Mouse (Mus musculus) heart, postnatal 0 days (tissue): ENCODE measurements at regions not wholly inside any gene's neighbourhood (a gene's known extent, or its start where the extent isn't known, plus 50 kb on each side); places are given as distances from the start of the nearest gene placed in this dataset. TPM values are rescaled to one million over a fixed set of nuclear protein-coding genes. Genes with fewer than 3 reads are reported as not detected.
A peak's percentile ranks its signal among the peaks of the same experiment; 100 is the strongest.

Experiments used
- ATAC-seq: fragments of 200-750 bp; cut with Nextera tagmentation; 2 replicates; pipeline ENCODE4 v1.8.0; 2017; ENCODE audit warnings: low read depth, moderate number of reproducible peaks, moderate library complexity; ENCODE audit not compliant: insufficient read depth
- DNase-seq: peaks from one replicate; pipeline ENCODE4 v3.0.0-alpha.2; 2016; ENCODE audit warnings: low spot score
- H3K27ac ChIP-seq: fragments of 300-500 bp; sonication (generic); 2 replicates; pipeline ENCODE4 v1.5.1; 2014; ENCODE audit warnings: low read depth, mild to moderate bottlenecking
- H3K27me3 ChIP-seq: fragments of 300-500 bp; sonication (generic); 2 replicates; pipeline ENCODE4 v1.6.1; 2014; ENCODE audit warnings: low read length, mixed read lengths; ENCODE audit not compliant: control insufficient read depth, insufficient read depth
- H3K36me3 ChIP-seq: fragments of 300-500 bp; sonication (generic); replicated peaks from 2 replicates; pipeline ENCODE4 v1.6.1; 2014; ENCODE audit warnings: low read length, mixed read lengths; ENCODE audit not compliant: control insufficient read depth, insufficient read depth
- H3K4me1 ChIP-seq: fragments of 300-500 bp; sonication (generic); 2 replicates; pipeline ENCODE4 v1.6.1; 2014; ENCODE audit warnings: antibody characterized with exemption; ENCODE audit not compliant: control insufficient read depth, insufficient read depth
- H3K4me2 ChIP-seq: fragments of 300-500 bp; sonication (generic); 2 replicates; pipeline ENCODE4 v1.6.1; 2014; ENCODE audit warnings: low read depth, mild to moderate bottlenecking, low read length, moderate library complexity
- H3K4me3 ChIP-seq: fragments of 300-500 bp; sonication (generic); 2 replicates; pipeline ENCODE4 v1.5.1; 2014; ENCODE audit warnings: low read depth, low read length
- H3K9ac ChIP-seq: fragments of 300-500 bp; sonication (generic); replicated peaks from 2 replicates; pipeline ENCODE4 v1.6.1; 2014; ENCODE audit warnings: low read depth, low read length, mixed read lengths
- H3K9me3 ChIP-seq: fragments of 300-500 bp; sonication (generic); replicated peaks from 2 replicates; pipeline ENCODE4 v1.6.1; 2016; ENCODE audit warnings: low read length; ENCODE audit not compliant: control insufficient read depth
- CTCF ChIP-seq: IDR thresholded peaks from 2 replicates; pipeline ENCODE4 v1.5.1; 2016; ENCODE audit warnings: antibody characterized with exemption, control low read depth, low read depth
- EP300 ChIP-seq: IDR thresholded peaks from 2 replicates; pipeline ENCODE4 v1.6.1; 2016; ENCODE audit warnings: antibody characterized with exemption, low read depth
- WGBS: fragments of 180-500 bp; shearing (Covaris S2); extraction: QIAGEN DNeasy Blood & Tissue Kit; methylation state at CpG from one replicate; pipeline ENCODE4 v1.1.7; 2014; 5-methylcytosine and 5-hydroxymethylcytosine counted together
- microRNA counts: library from miRNA; unstranded; fragments of <30 nt; microRNA quantifications from one replicate; lab custom pipeline; 2015
- microRNA-seq: library from miRNA; unstranded; fragments of <30 nt; microRNA quantifications from one replicate; pipeline ENCODE4, GENCODE M21; 2016

GRCm38 (mm10) chr3:118500234-118500633 is 61.7 kb upstream of the Dpyd start:
- Histone ChIP-seq H3K27ac (no peak overlapping the region), H3K4me3 (no peak overlapping the region), H3K9ac (no peak overlapping the region), H3K36me3 (no peaks in the 10 kb centered on the region), H3K9me3 (no peaks in the 10 kb centered on the region), H3K27me3 (no peaks in the 10 kb centered on the region), H3K4me2 (no peak overlapping the region), H3K4me1 (no peaks in the 10 kb centered on the region)
- no peak for ATAC-seq
- TF ChIP-seq CTCF (no peak), EP300 (no peak)
- DNase-seq, result no peak
- WGBS, result 7% methylated on average over 4 of the region's 4 CpGs

- DNase-seq (no peak), ATAC-seq (no peak)
- no peak for TF ChIP-seq EP300
- TF ChIP-seq CTCF, result no peak
- Histone ChIP-seq H3K36me3 (no peaks in the 10 kb centered on the region), H3K4me1 (no peaks in the 10 kb centered on the region), H3K27ac (no peak overlapping the region), H3K4me2 (peak overlapping the region; percentile 34), H3K27me3 (no peaks in the 10 kb centered on the region), H3K9me3 (no peaks in the 10 kb centered on the region), H3K9ac (no peak overlapping the region), H3K4me3 (peak overlapping the region; percentile 22)
- WGBS, result 63% methylated on average over 7 of the region's 7 CpGs
These were observed 54.2 kb upstream of the Dpyd start for GRCm38 (mm10) chr3:118507582-118508237.

- 82% methylated on average over 4 of the region's 4 CpGs for WGBS
- TF ChIP-seq CTCF (no peak), EP300 (no peak)
These were observed 51.1 kb upstream of the Dpyd start for GRCm38 (mm10) chr3:118510837-118511236.

GRCm38 (mm10) chr3:118511969-118512368 is 50.0 kb upstream of the Dpyd start:
- H3K4me3 ChIP-seq, result no peak overlapping the region
- H3K9ac ChIP-seq, result no peak overlapping the region
- 61% methylated on average over 7 of the region's 7 CpGs for WGBS
- H3K4me1 ChIP-seq, result no peaks in the 10 kb centered on the region
- H3K27ac ChIP-seq, result no peak overlapping the region
- DNase-seq (no peak), ATAC-seq (no peak)
- TF ChIP-seq EP300 (no peak), CTCF (no peak)
- no peaks in the 10 kb centered on the region for H3K27me3 ChIP-seq
- no peak overlapping the region for H3K4me2 ChIP-seq
- no peaks in the 10 kb centered on the region for H3K9me3 ChIP-seq
- no peaks in the 10 kb centered on the region for H3K36me3 ChIP-seq

More at GRCm38 (mm10) chr3:118510837-118511236, 51.1 kb upstream of the Dpyd start:
- Histone ChIP-seq H3K4me2 (no peak overlapping the region), H3K36me3 (no peaks in the 10 kb centered on the region), H3K9ac (no peak overlapping the region), H3K27ac (no peak overlapping the region), H3K27me3 (no peaks in the 10 kb centered on the region), H3K4me3 (no peak overlapping the region), H3K9me3 (no peaks in the 10 kb centered on the region), H3K4me1 (no peaks in the 10 kb centered on the region)
- no peak for DNase-seq
- ATAC-seq, result no peak

MicroRNAs in the stretch of these regions (microRNA counts, 519-probe panel; counts per million panel counts)
- microRNA mmu-miR-137 (lab: Ali Mortazavi, UCI), result not detected

Small RNA genes lying in the stretch of these regions (microRNA-seq; reads per million reads assigned to microRNA genes)
- gene Gm24155 (not detected), gene Mir137 (61.4 reads per million, percentile 48 among the genes with 10 or more reads in this experiment)
